Mouse (Mus musculus) stomach, postnatal 0 days (tissue): ENCODE measurements at regions not wholly inside any gene's neighbourhood (a gene's known extent, or its start where the extent isn't known, plus 50 kb on each side); places are given as distances from the start of the nearest gene placed in this dataset.

Experiments used
- CTCF ChIP-seq: IDR thresholded peaks from 2 replicates; pipeline ENCODE4 v1.5.1; 2016; ENCODE audit warnings: antibody characterized with exemption, low read depth, mild to moderate bottlenecking, moderate library complexity
- EP300 ChIP-seq: optimal IDR thresholded peaks from 2 replicates; pipeline ENCODE3; 2016; ENCODE audit warnings: antibody characterized with exemption

GRCm38 (mm10) chr5:132760396-132760795 lies 217.3 kb upstream of the Auts2 start:
- TF ChIP-seq CTCF (no peak), EP300 (no peak)
